Mouse (Mus musculus): Measurements from ENCODE around the gene Caap1. TPM values are rescaled to one million over a fixed set of nuclear protein-coding genes. Genes with fewer than 3 reads are reported as not detected.

The Caap1 gene
- polyA plus RNA-seq, 1 experiment from 2014 or later: 16.5 TPM

DNA sequence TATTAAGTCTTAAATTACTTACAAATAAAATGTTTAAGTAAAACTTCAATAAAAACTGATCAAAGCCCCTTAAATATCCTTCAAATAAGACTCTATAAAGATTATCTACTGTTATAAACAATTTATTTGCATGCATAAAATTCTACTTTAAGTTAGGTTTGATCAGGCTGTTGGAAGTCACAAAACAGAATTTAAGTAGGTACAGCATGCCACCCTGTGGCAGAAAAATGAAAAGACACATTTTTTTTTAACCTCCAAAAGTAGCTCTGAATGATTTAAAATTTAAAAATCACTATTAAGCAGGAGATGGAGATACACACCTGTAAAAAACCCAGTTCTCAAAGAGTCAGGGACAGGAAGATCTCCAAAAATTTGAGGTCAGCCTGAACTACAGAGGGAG is 33.3 kb downstream of the Caap1 start:
- Histone ChIP-seq H3K9ac (replicated peaks; ENCODE audit: low read length) (no peak overlapping the region), H3K36me3 (ENCODE audit: insufficient read depth, low read length) (no peaks in the 10 kb centered on the region), H3K4me3 (ENCODE audit: low read length) (no peak overlapping the region), H3K4me2 (replicated peaks; ENCODE audit: low read depth, low read length) (no peak overlapping the region), H3K9me3 (ENCODE audit: low read length) (no peaks in the 10 kb centered on the region), H3K27ac (ENCODE audit: low read length) (no peak overlapping the region), H3K4me1 (ENCODE audit: insufficient read depth, low read length) (no peaks in the 10 kb centered on the region), H3K27me3 (ENCODE audit: insufficient read depth, low read length) (no peaks in the 10 kb centered on the region)
- no peak for ATAC-seq (ENCODE audit: low FRiP score, low TSS enrichment)

DNA sequence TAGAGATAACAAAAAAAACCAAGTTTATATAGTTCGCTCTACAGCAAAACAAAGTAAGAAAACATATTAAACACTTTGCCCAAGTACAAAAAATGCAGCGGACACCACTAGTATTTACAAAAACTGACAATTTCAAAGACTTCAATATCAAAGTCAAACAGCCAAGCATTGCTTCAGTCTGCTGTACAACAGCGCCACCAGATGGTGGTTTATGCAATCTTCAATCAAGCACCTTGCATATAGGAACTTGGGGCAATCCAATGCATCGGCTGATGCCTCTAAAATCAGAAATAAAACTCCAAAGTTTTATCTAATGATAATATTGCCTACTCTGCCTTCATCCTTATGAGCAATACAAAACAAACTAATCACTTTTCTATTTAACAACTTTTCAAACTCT is 39.0 kb downstream of the Caap1 start:
- 63% methylated on average over 4 of the region's 4 CpGs for WGBS
- Histone ChIP-seq H3K4me1 (ENCODE audit: insufficient read depth, low read length) (no peaks in the 10 kb centered on the region), H3K4me2 (replicated peaks; ENCODE audit: low read depth, low read length) (no peak overlapping the region), H3K27me3 (ENCODE audit: insufficient read depth, low read length) (no peaks in the 10 kb centered on the region), H3K9ac (replicated peaks; ENCODE audit: low read length) (no peak overlapping the region), H3K27ac (ENCODE audit: low read length) (no peak overlapping the region), H3K36me3 (ENCODE audit: insufficient read depth, low read length) (peaks cover 3% of the 10 kb centered on the region; the same call in 1 of the 2 replicates), H3K9me3 (ENCODE audit: low read length) (no peaks in the 10 kb centered on the region), H3K4me3 (ENCODE audit: low read length) (no peak overlapping the region)
- no peak for ATAC-seq (ENCODE audit: low FRiP score, low TSS enrichment)

DNA sequence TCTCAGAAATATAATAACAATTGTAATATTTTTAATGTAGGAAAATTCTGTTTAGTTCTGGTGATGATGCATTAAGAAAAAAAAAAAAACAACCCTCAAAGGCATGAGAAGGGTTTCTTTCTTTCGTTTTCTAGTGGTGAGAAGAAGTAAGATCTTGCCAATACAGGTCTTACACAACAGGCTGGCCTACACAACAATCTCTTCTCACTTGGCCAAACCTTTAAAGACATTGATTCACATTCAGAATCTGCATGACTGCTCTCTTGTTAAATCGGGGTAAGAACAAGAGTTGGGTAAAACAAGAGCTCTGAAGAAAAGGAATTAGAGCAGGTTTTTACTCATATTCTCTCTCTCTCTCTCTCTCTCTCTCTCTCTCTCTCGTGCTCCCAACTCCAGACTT is 41.2 kb downstream of the Caap1 start:
- no peak overlapping the region for H3K4me2 ChIP-seq (replicated peaks; ENCODE audit: low read depth, low read length)
- no peak overlapping the region for H3K27ac ChIP-seq (ENCODE audit: low read length)
- no peak overlapping the region for H3K9ac ChIP-seq (replicated peaks; ENCODE audit: low read length)
- WGBS: 86% methylated on average over 3 of the region's 3 CpGs
- H3K4me1 ChIP-seq (ENCODE audit: insufficient read depth, low read length): no peaks in the 10 kb centered on the region
- no peak overlapping the region for H3K4me3 ChIP-seq (ENCODE audit: low read length)
- no peak for ATAC-seq (ENCODE audit: low FRiP score, low TSS enrichment)
- H3K27me3 ChIP-seq (ENCODE audit: insufficient read depth, low read length): no peaks in the 10 kb centered on the region
- no peaks in the 10 kb centered on the region for H3K9me3 ChIP-seq (ENCODE audit: low read length)
- peaks cover 18% of the 10 kb centered on the region for H3K36me3 ChIP-seq (ENCODE audit: insufficient read depth, low read length)

DNA sequence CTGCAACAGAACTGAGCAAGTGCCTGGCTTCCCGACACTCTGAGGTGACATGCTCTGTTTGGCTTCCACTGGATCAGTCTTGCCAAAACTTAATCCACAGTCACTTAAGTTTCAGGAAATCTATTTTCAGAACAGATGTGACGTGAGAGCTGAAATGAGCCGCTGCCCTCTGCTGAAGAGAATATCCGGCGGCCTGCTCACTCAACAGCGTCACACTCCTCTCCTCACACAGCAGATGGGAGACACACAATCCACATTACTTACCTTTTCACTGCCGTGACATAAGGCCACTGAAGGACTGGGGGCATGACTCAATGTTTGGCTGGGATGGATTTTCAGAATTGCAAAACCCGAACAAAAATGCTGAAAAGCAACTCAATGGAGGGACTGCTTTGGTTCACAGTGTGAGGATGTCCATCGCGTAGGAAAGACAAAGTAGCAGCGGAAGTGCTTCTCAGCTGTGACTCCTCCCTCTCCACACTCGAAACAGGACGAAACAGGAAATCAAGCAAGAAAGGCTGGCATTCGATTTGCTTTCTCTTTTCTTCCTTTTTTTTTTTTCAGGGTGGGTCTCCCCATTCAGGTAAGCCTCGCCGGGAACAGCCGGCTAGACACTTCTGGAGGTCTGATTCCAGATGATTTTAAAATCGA is 79.7 kb downstream of the Caap1 start:
- no peaks in the 10 kb centered on the region for H3K27me3 ChIP-seq (ENCODE audit: insufficient read depth, low read length)
- 0 out of 2 replicates have a peak, but pooled peaks have one; percentile 12 for ATAC-seq (ENCODE audit: low FRiP score, low TSS enrichment)
- no peak overlapping the region for H3K9ac ChIP-seq (replicated peaks; ENCODE audit: low read length)
- H3K4me2 ChIP-seq (replicated peaks; ENCODE audit: low read depth, low read length): peak overlapping the region; percentile 10; the same call in 1 of the 2 replicates
- 72% methylated on average over 18 of the region's 18 CpGs for WGBS
- H3K9me3 ChIP-seq (ENCODE audit: low read length): no peaks in the 10 kb centered on the region
- no peaks in the 10 kb centered on the region for H3K4me1 ChIP-seq (ENCODE audit: insufficient read depth, low read length)
- H3K4me3 ChIP-seq (ENCODE audit: low read length): no peak overlapping the region
- no peak overlapping the region for H3K27ac ChIP-seq (ENCODE audit: low read length)
- H3K36me3 ChIP-seq (ENCODE audit: insufficient read depth, low read length): no peaks in the 10 kb centered on the region

DNA sequence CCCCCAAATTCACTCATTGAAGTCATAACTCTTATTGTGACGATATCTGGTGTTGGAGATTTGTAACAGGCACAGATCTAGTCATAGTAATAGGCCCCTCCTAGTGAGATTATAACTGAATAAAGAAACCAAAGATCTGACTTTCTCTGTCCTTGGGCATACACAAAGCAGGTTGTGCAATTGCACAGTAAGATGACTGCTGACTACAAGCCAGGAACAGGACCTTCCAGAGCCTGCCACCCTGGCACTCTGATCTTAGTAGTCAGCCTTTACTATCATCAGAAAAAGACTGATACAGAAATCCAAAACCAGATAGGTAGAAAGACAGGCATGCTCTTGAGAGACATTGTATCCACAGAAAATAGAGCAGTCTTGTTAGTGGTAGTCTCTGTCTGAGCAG is 83.3 kb downstream of the Caap1 start:
- H3K4me3 ChIP-seq (ENCODE audit: low read length): no peak overlapping the region
- H3K9me3 ChIP-seq (ENCODE audit: low read length): no peaks in the 10 kb centered on the region
- ATAC-seq (ENCODE audit: low FRiP score, low TSS enrichment): no peak
- no peak overlapping the region for H3K4me2 ChIP-seq (replicated peaks; ENCODE audit: low read depth, low read length)
- WGBS: 100% methylated on average over 1 of the region's 1 CpGs
- H3K9ac ChIP-seq (replicated peaks; ENCODE audit: low read length): no peak overlapping the region
- no peaks in the 10 kb centered on the region for H3K27me3 ChIP-seq (ENCODE audit: insufficient read depth, low read length)
- H3K27ac ChIP-seq (ENCODE audit: low read length): no peak overlapping the region
- no peaks in the 10 kb centered on the region for H3K36me3 ChIP-seq (ENCODE audit: insufficient read depth, low read length)
- H3K4me1 ChIP-seq (ENCODE audit: insufficient read depth, low read length): no peaks in the 10 kb centered on the region

DNA sequence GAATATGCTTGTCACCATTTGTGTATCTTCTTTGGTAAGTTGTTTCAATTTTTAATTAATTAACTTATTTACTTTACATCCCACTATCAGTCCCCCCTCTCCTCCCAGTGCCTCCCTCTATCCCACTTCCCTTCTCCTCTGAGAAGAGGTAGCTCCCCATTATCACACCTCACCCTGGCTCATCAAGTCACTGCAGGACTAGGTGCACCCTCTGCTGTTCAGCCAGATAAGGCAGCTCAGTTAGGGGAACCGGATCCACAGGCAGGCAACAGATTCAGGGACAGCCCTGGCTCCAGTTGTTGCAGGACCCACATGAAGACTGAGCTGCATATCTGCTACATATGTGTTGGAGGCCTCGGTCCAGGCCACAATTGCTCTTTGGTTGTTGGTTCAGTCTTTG is 97.2 kb downstream of the Caap1 start:
- Histone ChIP-seq H3K4me3 (ENCODE audit: low read length) (no peak overlapping the region), H3K4me2 (replicated peaks; ENCODE audit: low read depth, low read length) (no peak overlapping the region), H3K4me1 (ENCODE audit: insufficient read depth, low read length) (no peaks in the 10 kb centered on the region), H3K36me3 (ENCODE audit: insufficient read depth, low read length) (0 out of 2 replicates have a peak, but pooled peaks cover 12% of the 10 kb centered on the region), H3K27me3 (ENCODE audit: insufficient read depth, low read length) (no peaks in the 10 kb centered on the region), H3K9ac (replicated peaks; ENCODE audit: low read length) (no peak overlapping the region), H3K27ac (ENCODE audit: low read length) (no peak overlapping the region), H3K9me3 (ENCODE audit: low read length) (0 out of 2 replicates have a peak, but pooled peaks cover 3% of the 10 kb centered on the region)
- no peak for ATAC-seq (ENCODE audit: low FRiP score, low TSS enrichment)
- WGBS: 80% methylated on average over 2 of the region's 2 CpGs

DNA sequence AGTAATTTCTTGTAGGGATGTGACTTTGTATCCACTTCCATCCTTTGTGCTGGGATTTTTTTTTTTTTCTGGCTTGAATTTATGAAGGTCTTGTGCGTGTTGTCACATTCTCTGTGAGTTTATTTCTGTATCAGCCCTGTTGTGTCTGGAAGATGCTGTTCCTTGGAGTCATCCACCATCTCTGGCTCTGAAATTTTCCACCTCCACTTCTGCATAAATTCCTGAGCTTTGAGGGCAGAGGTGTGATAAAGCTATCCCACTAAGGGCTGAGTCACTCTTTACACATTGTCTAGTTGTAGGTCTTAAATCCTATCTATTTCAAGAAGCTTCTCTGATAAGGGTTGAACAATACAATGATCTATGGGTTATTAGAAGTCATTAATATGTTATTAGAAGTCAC is 101.7 kb downstream of the Caap1 start:
- 0 out of 2 replicates have a peak, but pooled peaks cover 3% of the 10 kb centered on the region for H3K9me3 ChIP-seq (ENCODE audit: low read length)
- no peaks in the 10 kb centered on the region for H3K4me1 ChIP-seq (ENCODE audit: insufficient read depth, low read length)
- WGBS: 90% methylated on average over 1 of the region's 1 CpGs
- no peaks in the 10 kb centered on the region for H3K27me3 ChIP-seq (ENCODE audit: insufficient read depth, low read length)
- H3K36me3 ChIP-seq (ENCODE audit: insufficient read depth, low read length): 0 out of 2 replicates have a peak, but pooled peaks cover 3% of the 10 kb centered on the region
- no peak for ATAC-seq (ENCODE audit: low FRiP score, low TSS enrichment)
- no peak overlapping the region for H3K27ac ChIP-seq (ENCODE audit: low read length)
- H3K4me2 ChIP-seq (replicated peaks; ENCODE audit: low read depth, low read length): no peak overlapping the region
- H3K9ac ChIP-seq (replicated peaks; ENCODE audit: low read length): no peak overlapping the region
- H3K4me3 ChIP-seq (ENCODE audit: low read length): no peak overlapping the region

Other genes starting within 250 kb of the Caap1 start
- gene Gm10306, start 250 bp downstream of the Caap1 start, polyA plus RNA-seq (2015; fragmentation: Nextera tagmentation; extraction: Ambion mirVana): not detected in 2 replicates
- gene Plaa, start 46.4 kb upstream of the Caap1 start, polyA plus RNA-seq (2015; fragmentation: Nextera tagmentation; extraction: Ambion mirVana): 70.9 and 73.9 TPM in 2 replicates
- 37.2 and 39.6 TPM in 2 replicates for gene Ift74, start 57.7 kb upstream of the Caap1 start, polyA plus RNA-seq (2015; fragmentation: Nextera tagmentation; extraction: Ambion mirVana)
- 4.6 and 4.8 TPM in 2 replicates for gene Lrrc19, start 93.3 kb upstream of the Caap1 start, polyA plus RNA-seq (2015; fragmentation: Nextera tagmentation; extraction: Ambion mirVana)
- gene Tek, start 182.5 kb upstream of the Caap1 start, polyA plus RNA-seq (2015; fragmentation: Nextera tagmentation; extraction: Ambion mirVana): 41.3 and 44.3 TPM in 2 replicates

Measured in kidney, embryonic 16.5 days (tissue).